Mouse (Mus musculus) liver, embryonic 14.5 days (tissue): ENCODE measurements around the gene Serpina1e.
"Not testable (repeated sequence)": the region's sequence is repeated elsewhere in the genome, so short reads cannot be mapped to it uniquely, and the experiment has no call there.

Source experiments
- CTCF ChIP-seq: IDR thresholded peaks from 2 replicates; pipeline ENCODE4 v1.5.1; 2016; ENCODE audit warnings: antibody characterized with exemption, low read depth, control low read depth
- EP300 ChIP-seq: IDR thresholded peaks from 2 replicates; pipeline ENCODE4 v1.6.1; 2016; ENCODE audit warnings: antibody characterized with exemption, low read depth

DNA sequence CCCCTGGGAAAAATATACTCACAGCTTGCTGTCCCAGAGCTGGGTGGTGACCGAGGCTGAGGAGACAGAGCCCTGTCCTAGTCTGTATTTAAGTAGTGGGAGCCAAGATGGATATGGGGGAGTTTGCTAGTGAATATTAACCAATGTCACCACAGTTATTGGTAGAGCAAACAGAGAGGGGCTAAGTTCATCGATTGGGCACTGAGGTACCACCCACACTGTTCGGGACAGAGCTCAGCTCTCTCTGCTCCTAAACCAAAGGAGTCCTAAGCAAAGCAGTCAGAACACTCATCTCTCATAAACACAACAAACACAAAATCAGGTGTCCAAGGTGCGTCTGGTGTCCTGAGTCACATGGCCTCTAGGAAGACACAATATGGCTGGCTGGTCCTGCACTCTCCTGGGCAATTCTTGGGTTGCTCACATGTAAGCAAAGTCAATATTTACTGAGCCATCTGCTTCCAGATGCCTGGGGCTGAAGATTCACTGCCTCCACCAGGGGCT, 53.9 kb downstream of the Serpina1e start, which contains the start of gene Serpina1c:
- not testable (repeated sequence) for TF ChIP-seq CTCF, EP300
